Mouse (Mus musculus) hindbrain, embryonic 15.5 days (tissue): ENCODE results near the gene Foxp1. TPM values are rescaled to one million over a fixed set of nuclear protein-coding genes. Genes with fewer than 3 reads are reported as not detected.
A peak's percentile ranks its signal among the peaks of the same experiment; 100 is the strongest.

Source experiments
- ATAC-seq: fragments of 200-750 bp; cut with Nextera tagmentation; 2 replicates; pipeline ENCODE4 v1.8.0; 2017; ENCODE audit warnings: low read depth, moderate number of reproducible peaks, moderate TSS enrichment; ENCODE audit not compliant: low FRiP score
- H3K27ac ChIP-seq: fragments of 300-500 bp; sonication (generic); replicated peaks from 2 replicates; pipeline ENCODE4 v1.5.1; 2015; ENCODE audit warnings: mild to moderate bottlenecking, inconsistent platforms
- H3K27me3 ChIP-seq: fragments of 300-500 bp; sonication (generic); 2 replicates; pipeline ENCODE4 v1.6.1; 2015; ENCODE audit warnings: control low read depth, inconsistent platforms
- H3K36me3 ChIP-seq: fragments of 300-500 bp; sonication (generic); 2 replicates; pipeline ENCODE4 v1.6.1; 2015; ENCODE audit warnings: control low read depth, inconsistent platforms
- H3K4me1 ChIP-seq: fragments of 300-500 bp; sonication (generic); replicated peaks from 2 replicates; pipeline ENCODE4 v1.6.1; 2015; ENCODE audit warnings: control low read depth, inconsistent platforms
- H3K4me2 ChIP-seq: fragments of 300-500 bp; sonication (generic); 2 replicates; pipeline ENCODE4 v1.6.1; 2015; ENCODE audit warnings: moderate library complexity, mild to moderate bottlenecking, inconsistent platforms
- H3K4me3 ChIP-seq: fragments of 300-500 bp; sonication (generic); 2 replicates; pipeline ENCODE4 v1.5.1; 2015; ENCODE audit warnings: mild to moderate bottlenecking, inconsistent platforms
- H3K9ac ChIP-seq: fragments of 300-500 bp; sonication (generic); 2 replicates; pipeline ENCODE4 v1.6.1; 2015; ENCODE audit warnings: inconsistent platforms
- H3K9me3 ChIP-seq: fragments of 300-500 bp; sonication (generic); 2 replicates; pipeline ENCODE4 v1.6.1; 2016; ENCODE audit warnings: control low read depth, inconsistent platforms
- WGBS: fragments of 180-500 bp; shearing (Covaris S2); methylation state at CpG from one replicate; pipeline ENCODE4 v1.1.7; 2015; 5-methylcytosine and 5-hydroxymethylcytosine counted together
- polyA plus RNA-seq: library from polyadenylated mRNA; unstranded; fragments of >200 nt; fragmentation: Nextera tagmentation; extraction: Ambion mirVana; gene quantifications from 2 replicates; pipeline ENCODE4 v1.2.1, GENCODE M21; 2015

Foxp1 gene
- polyA plus RNA-seq, 1 experiment from 2014 or later: 74.2 TPM

GRCm38 (mm10) chr6:99171281-99171825 lies 351.2 kb downstream of the Foxp1 start:
- Histone ChIP-seq H3K27me3 (no peaks in the 10 kb centered on the region), H3K9me3 (no peaks in the 10 kb centered on the region), H3K4me2 (no peak overlapping the region), H3K9ac (no peak overlapping the region), H3K4me3 (no peak overlapping the region), H3K36me3 (no peaks in the 10 kb centered on the region), H3K4me1 (no peaks in the 10 kb centered on the region), H3K27ac (no peak overlapping the region)
- WGBS: 82% methylated on average over 6 of the region's 6 CpGs
- ATAC-seq: no peak

DNA sequence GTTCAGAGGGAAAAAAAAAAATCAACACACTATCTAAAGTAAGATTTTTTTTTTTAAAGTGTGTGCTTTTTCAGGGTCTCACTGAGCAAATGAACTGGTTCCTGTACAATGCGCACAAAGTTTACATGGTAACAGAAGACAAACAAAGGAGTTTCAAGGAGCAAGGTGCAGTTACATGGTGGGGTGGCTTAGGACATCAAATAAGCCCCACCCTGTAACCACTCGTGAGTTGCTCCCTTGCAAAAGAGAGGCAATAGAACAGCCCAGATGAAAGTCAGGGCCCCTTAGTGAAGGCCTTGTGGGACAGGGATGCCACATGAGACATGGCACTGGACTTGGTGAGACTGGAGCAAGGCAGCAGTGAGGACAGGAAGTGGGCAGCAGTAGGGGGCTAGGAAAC lies 353.8 kb downstream of the Foxp1 start:
- Histone ChIP-seq H3K4me1 (no peaks in the 10 kb centered on the region), H3K4me2 (no peak overlapping the region), H3K9ac (no peak overlapping the region), H3K9me3 (no peaks in the 10 kb centered on the region), H3K27ac (no peak overlapping the region), H3K4me3 (no peak overlapping the region), H3K36me3 (no peaks in the 10 kb centered on the region), H3K27me3 (no peaks in the 10 kb centered on the region)
- ATAC-seq: no peak
- 84% methylated on average over 2 of the region's 2 CpGs for WGBS

- H3K36me3 ChIP-seq: no peaks in the 10 kb centered on the region
- no peaks in the 10 kb centered on the region for H3K9me3 ChIP-seq
- no peak overlapping the region for H3K4me2 ChIP-seq
- H3K27ac ChIP-seq: no peak overlapping the region
- H3K27me3 ChIP-seq: no peaks in the 10 kb centered on the region
- no peak overlapping the region for H3K4me3 ChIP-seq
- no peak for ATAC-seq
- no peak overlapping the region for H3K9ac ChIP-seq
- no peaks in the 10 kb centered on the region for H3K4me1 ChIP-seq
- 53% methylated on average over 8 of the region's 8 CpGs for WGBS
Observed at GRCm38 (mm10) chr6:99167001-99167400, 355.5 kb downstream of the Foxp1 start.

DNA sequence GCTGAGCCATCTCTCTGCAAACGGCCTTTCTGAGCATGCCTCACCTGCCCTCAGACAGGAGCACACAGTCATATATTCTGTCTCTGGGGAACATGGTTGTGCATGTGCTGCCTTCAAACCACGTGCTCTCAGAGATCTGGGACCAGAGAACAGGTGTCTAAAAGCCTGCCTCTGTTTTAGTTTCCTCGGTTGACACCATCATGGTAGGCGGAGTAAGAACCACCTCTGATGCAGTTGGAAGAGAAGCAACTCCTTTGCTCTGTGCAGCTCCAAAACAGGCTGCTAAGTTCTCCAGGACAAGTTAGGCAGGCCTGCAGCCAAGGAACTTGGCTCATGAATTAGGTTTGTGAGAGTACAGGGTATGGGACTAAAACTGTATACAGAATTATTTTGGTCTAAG lies 356.4 kb downstream of the Foxp1 start:
- no peaks in the 10 kb centered on the region for H3K27me3 ChIP-seq
- no peak overlapping the region for H3K9ac ChIP-seq
- ATAC-seq: no peak
- H3K9me3 ChIP-seq: no peaks in the 10 kb centered on the region
- no peaks in the 10 kb centered on the region for H3K4me1 ChIP-seq
- H3K4me3 ChIP-seq: no peak overlapping the region
- H3K36me3 ChIP-seq: no peaks in the 10 kb centered on the region
- WGBS: 97% methylated on average over 4 of the region's 4 CpGs
- no peak overlapping the region for H3K4me2 ChIP-seq
- H3K27ac ChIP-seq: no peak overlapping the region

- WGBS: 88% methylated on average over 6 of the region's 6 CpGs
- H3K4me1 ChIP-seq: no peaks in the 10 kb centered on the region
- H3K36me3 ChIP-seq: no peaks in the 10 kb centered on the region
- no peaks in the 10 kb centered on the region for H3K27me3 ChIP-seq
- no peak overlapping the region for H3K9ac ChIP-seq
- no peak overlapping the region for H3K4me3 ChIP-seq
- no peak overlapping the region for H3K4me2 ChIP-seq
- no peak for ATAC-seq
- H3K27ac ChIP-seq: no peak overlapping the region
- no peaks in the 10 kb centered on the region for H3K9me3 ChIP-seq
Observed at GRCm38 (mm10) chr6:99164760-99165159, 357.8 kb downstream of the Foxp1 start.

- Histone ChIP-seq H3K4me3 (no peak overlapping the region), H3K9ac (no peak overlapping the region), H3K36me3 (no peaks in the 10 kb centered on the region), H3K4me1 (peaks cover 5% of the 10 kb centered on the region; the same call in 1 of the 2 replicates), H3K27me3 (no peaks in the 10 kb centered on the region), H3K4me2 (no peak overlapping the region), H3K9me3 (no peaks in the 10 kb centered on the region), H3K27ac (no peak overlapping the region)
- no peak for ATAC-seq
- 91% methylated on average over 15 of the region's 15 CpGs for WGBS
Observed at GRCm38 (mm10) chr6:99162716-99163115, 359.8 kb downstream of the Foxp1 start.

- Histone ChIP-seq H3K4me1 (peaks cover 5% of the 10 kb centered on the region; the same call in 1 of the 2 replicates), H3K9ac (no peak overlapping the region), H3K27me3 (no peaks in the 10 kb centered on the region), H3K4me2 (no peak overlapping the region), H3K9me3 (no peaks in the 10 kb centered on the region), H3K27ac (no peak overlapping the region), H3K4me3 (no peak overlapping the region), H3K36me3 (no peaks in the 10 kb centered on the region)
- 62% methylated on average over 9 of the region's 9 CpGs for WGBS
- no peak for ATAC-seq
Observed at GRCm38 (mm10) chr6:99160348-99160693, 362.2 kb downstream of the Foxp1 start.

DNA sequence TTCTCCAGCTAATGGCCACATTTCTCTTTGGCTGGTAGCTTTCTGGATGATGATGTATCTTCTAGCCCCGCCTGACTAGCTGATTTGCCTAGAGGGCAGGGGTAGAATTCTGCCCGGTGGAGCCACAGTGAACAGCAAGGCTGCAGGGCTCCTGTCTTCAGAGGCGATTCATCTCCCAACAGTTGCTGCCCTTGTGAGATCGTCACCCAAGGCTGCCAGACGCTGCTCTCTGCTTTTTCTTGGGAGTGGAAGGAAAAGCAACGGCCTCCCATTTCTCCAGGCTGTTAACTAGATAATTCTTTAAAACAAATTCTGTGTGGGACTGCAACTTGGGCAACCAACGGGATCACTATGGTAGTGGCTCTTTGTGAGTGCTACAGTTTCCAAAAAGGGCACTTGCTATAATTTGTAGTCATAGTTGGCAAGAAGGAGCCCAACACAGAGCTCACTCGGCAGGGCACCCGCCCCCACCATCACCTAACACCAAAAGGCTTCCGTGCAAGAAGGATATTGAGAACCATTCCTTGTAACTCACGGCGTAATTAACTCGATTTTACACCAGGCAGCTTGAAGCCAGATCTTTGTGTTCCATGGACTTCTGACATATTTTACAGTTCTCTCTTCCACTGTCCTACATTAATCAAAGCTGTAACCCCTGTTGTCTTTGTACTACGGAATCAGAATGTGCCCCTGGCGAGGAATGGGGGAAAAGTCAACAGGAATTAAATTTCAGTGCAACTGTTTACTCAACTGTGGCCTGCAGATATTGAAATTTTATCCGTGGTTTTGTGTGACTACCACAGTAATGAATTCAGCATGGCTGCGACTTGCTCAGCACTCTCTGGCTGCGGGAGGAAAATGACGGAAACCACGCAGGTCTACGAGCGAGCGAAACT lies 362.8 kb downstream of the Foxp1 start:
- Histone ChIP-seq H3K36me3 (no peaks in the 10 kb centered on the region), H3K27ac (0 out of 2 replicates have a peak overlapping the region, but pooled peaks have one; percentile 19), H3K4me3 (no peak overlapping the region), H3K9ac (no peak overlapping the region), H3K4me1 (peaks cover 5% of the 10 kb centered on the region; the same call in 1 of the 2 replicates), H3K4me2 (no peak overlapping the region), H3K9me3 (no peaks in the 10 kb centered on the region), H3K27me3 (no peaks in the 10 kb centered on the region)
- WGBS: 53% methylated on average over 23 of the region's 23 CpGs
- no peak; the same call in 1 of the 2 replicates for ATAC-seq

DNA sequence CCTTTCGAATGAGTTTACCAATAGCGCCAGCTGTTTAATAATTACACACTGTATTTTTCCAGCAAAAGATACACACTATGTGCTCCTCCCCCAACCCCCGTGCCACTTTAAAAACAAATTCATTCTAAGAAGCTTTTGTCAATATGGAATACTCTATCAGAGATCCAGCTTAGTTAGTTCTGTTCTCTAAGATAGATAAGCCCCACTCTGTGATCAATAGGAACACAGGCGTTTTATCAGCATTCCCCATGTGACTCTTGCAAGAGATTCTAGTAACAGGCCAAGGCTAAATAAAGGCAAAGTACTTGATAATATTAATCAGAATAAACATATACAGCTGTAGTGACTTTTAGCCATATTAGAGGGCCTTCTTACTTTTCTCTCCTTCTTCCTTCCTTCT lies 368.8 kb downstream of the Foxp1 start:
- ATAC-seq: no peak
- Histone ChIP-seq H3K27me3 (no peaks in the 10 kb centered on the region), H3K9me3 (no peaks in the 10 kb centered on the region), H3K4me3 (no peak overlapping the region), H3K27ac (no peak overlapping the region), H3K4me1 (no peaks in the 10 kb centered on the region), H3K4me2 (no peak overlapping the region), H3K9ac (no peak overlapping the region), H3K36me3 (no peaks in the 10 kb centered on the region)
- 91% methylated on average over 4 of the region's 4 CpGs for WGBS

GRCm38 (mm10) chr6:99146400-99146905 lies 376.1 kb downstream of the Foxp1 start:
- Histone ChIP-seq H3K27me3 (no peaks in the 10 kb centered on the region), H3K9me3 (no peaks in the 10 kb centered on the region), H3K36me3 (no peaks in the 10 kb centered on the region), H3K4me2 (no peak overlapping the region), H3K27ac (no peak overlapping the region), H3K4me1 (no peaks in the 10 kb centered on the region), H3K4me3 (no peak overlapping the region), H3K9ac (no peak overlapping the region)
- no peak for ATAC-seq
- 94% methylated on average over 7 of the region's 7 CpGs for WGBS

DNA sequence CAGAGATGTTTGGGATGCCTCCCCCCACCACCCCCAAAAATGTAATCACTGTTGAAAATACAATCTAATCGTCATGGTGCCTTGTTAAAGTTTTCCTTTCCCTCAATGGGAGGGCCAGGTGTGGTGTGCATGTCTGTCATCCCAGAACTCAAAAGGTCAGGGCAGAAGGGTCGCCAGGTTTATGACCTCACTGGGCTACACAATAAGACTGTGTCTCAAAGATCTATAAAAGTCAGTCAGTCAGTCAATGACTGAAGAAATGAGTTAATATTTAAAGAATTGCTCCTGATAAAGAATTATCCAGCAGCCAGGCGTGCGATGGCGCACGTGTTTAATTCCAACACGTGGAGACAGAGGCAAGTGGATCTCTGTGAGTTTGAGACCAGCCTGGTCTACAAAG lies 377.5 kb downstream of the Foxp1 start:
- no peak overlapping the region for H3K9ac ChIP-seq

GRCm38 (mm10) chr6:99143756-99144036 lies 378.8 kb downstream of the Foxp1 start:
- no peaks in the 10 kb centered on the region for H3K9me3 ChIP-seq
- no peak overlapping the region for H3K27ac ChIP-seq
- no peaks in the 10 kb centered on the region for H3K4me1 ChIP-seq
- WGBS: 86% methylated on average over 4 of the region's 4 CpGs
- no peaks in the 10 kb centered on the region for H3K36me3 ChIP-seq
- no peaks in the 10 kb centered on the region for H3K27me3 ChIP-seq
- H3K9ac ChIP-seq: no peak overlapping the region
- H3K4me2 ChIP-seq: no peak overlapping the region
- no peak overlapping the region for H3K4me3 ChIP-seq
- ATAC-seq: no peak

More for the DNA sequence above, 377.5 kb downstream of the Foxp1 start:
- no peaks in the 10 kb centered on the region for H3K27me3 ChIP-seq
- H3K4me1 ChIP-seq: no peaks in the 10 kb centered on the region
- H3K27ac ChIP-seq: no peak overlapping the region
- no peaks in the 10 kb centered on the region for H3K36me3 ChIP-seq
- WGBS: 87% methylated on average over 7 of the region's 7 CpGs
- ATAC-seq: no peak
- no peaks in the 10 kb centered on the region for H3K9me3 ChIP-seq
- H3K4me3 ChIP-seq: no peak overlapping the region
- no peak overlapping the region for H3K4me2 ChIP-seq
